Comparison of ENCODE assay signal across 27 mouse cellular contexts in genomic region chr9:119212996-119213395, GRCm38 (mm10). TPM values are rescaled to one million over a fixed set of nuclear protein-coding genes. Genes with fewer than 3 reads are reported as not detected.
A peak's percentile ranks its signal among the peaks of the same experiment; 100 is the strongest.
DNase-seq lines count a peak whose midpoint lies in the region; ATAC-seq lines count a peak whose summit lies in the region.
"Had no signal": no experiment of that assay in that cellular context is flagged by ENCODE, and none has a peak within 500 bp of the region (broad histone marks: within the 10 kb centered on the region; RNA-seq: fewer than 3 reads in every experiment).

No protein-coding gene starts in this region.

- 70% methylated on average over 8 of the region's 8 CpGs for WGBS in heart, embryonic 11.5 days (ENCODE audit: insufficient replicate concordance)
- 82% methylated on average over 8 of the region's 8 CpGs for WGBS in midbrain, embryonic 14.5 days

- H3K4me2 ChIP-seq in heart, embryonic 11.5 days, result no peak overlapping the region
- H3K4me2 ChIP-seq in midbrain, embryonic 14.5 days (ENCODE audit: low read length), result no peak overlapping the region

- H3K27ac ChIP-seq in heart, embryonic 11.5 days (ENCODE audit: low read depth, low read length), result no peak overlapping the region
- no peak overlapping the region for H3K27ac ChIP-seq in midbrain, embryonic 14.5 days (replicated peaks; ENCODE audit: low read depth, low read length)

- H3K4me3 ChIP-seq in heart, embryonic 11.5 days (ENCODE audit: low read depth, low read length), result no peak overlapping the region
- H3K4me3 ChIP-seq in midbrain, embryonic 14.5 days (replicated peaks; ENCODE audit: low read depth, low read length), result no peak overlapping the region

- H3K27me3 ChIP-seq in heart, embryonic 11.5 days (ENCODE audit: control insufficient read depth, insufficient read depth, low read length), result no peaks in the 10 kb centered on the region
- H3K27me3 ChIP-seq in midbrain, embryonic 14.5 days (ENCODE audit: control insufficient read depth, insufficient read depth, low read length), result no peaks in the 10 kb centered on the region
- H3K27me3 ChIP-seq: CH12.LX, Patski had no signal

- no peaks in the 10 kb centered on the region for H3K9me3 ChIP-seq in heart, embryonic 11.5 days (replicated peaks; ENCODE audit: control insufficient read depth, low read length)
- no peaks in the 10 kb centered on the region for H3K9me3 ChIP-seq in midbrain, embryonic 14.5 days (ENCODE audit: control insufficient read depth, low read length)

- H3K36me3 ChIP-seq in heart, embryonic 11.5 days (ENCODE audit: control insufficient read depth, insufficient read depth, low read length), result no peaks in the 10 kb centered on the region
- no peaks in the 10 kb centered on the region for H3K36me3 ChIP-seq in midbrain, embryonic 14.5 days (ENCODE audit: control insufficient read depth, insufficient read depth, low read length)
- H3K36me3 ChIP-seq: G1E had no signal

- H3K9ac ChIP-seq in heart, embryonic 11.5 days (ENCODE audit: low read depth, low read length), result no peak overlapping the region
- H3K9ac ChIP-seq in midbrain, embryonic 14.5 days (replicated peaks; ENCODE audit: low read length), result no peak overlapping the region

- ATAC-seq in heart, embryonic 11.5 days (replicated peaks; ENCODE audit: insufficient number of reproducible peaks, low FRiP score, low TSS enrichment), result no peak
- ATAC-seq in midbrain, embryonic 14.5 days (ENCODE audit: low FRiP score, low TSS enrichment), result no peak
- ATAC-seq: activated CD4-positive, CD25-positive, alpha-beta regulatory T cell, adult 4 months; CD4-positive, CD25-positive, alpha-beta regulatory T cell, adult 4 months; Patski had no signal

- DNase-seq in heart, adult 11 months, result peak; percentile 54
- DNase-seq in ES-CJ7 (ENCODE audit: low read depth, low spot score) (peak; percentile 20), R1 (ENCODE audit: low read depth, low spot score) (peak; percentile 55), ZHBTc4 (ENCODE audit: low read depth, low spot score) (peak; percentile 60)
- no peak for DNase-seq in kidney, postnatal 25 days
- no peak for DNase-seq in cerebellum, postnatal 10 days
- DNase-seq in midbrain, embryonic 14.5 days, result no peak
- DNase-seq: adrenal gland, adult 2 months; adrenal gland, adult 8-10 months; adrenal gland, postnatal 10 days; adrenal gland, postnatal 14 days; adrenal gland, postnatal 25 days; adrenal gland, postnatal 36 days; B cell, adult 2 months; cerebellum, adult 11 months; cerebellum, adult 11-12 months; cerebellum, adult 18-20 months; cerebellum, adult 2 months; cerebellum, adult 8-10 months had no signal

- H3K4me1 ChIP-seq in heart, embryonic 11.5 days (ENCODE audit: control insufficient read depth, insufficient read depth, low read length), result no peaks in the 10 kb centered on the region
- no peaks in the 10 kb centered on the region for H3K4me1 ChIP-seq in midbrain, embryonic 14.5 days (ENCODE audit: control insufficient read depth, insufficient read depth, low read length)

RNA-seq across cellular contexts. Expression of gene Slc22a13, which starts 4.1 kb away (rescaled TPM):
- polyA plus RNA-seq in heart, embryonic 11.5 days (2014; fragmentation: Nextera tagmentation; extraction: Ambion mirVana), result not detected in 2 replicates
- polyA plus RNA-seq in midbrain, embryonic 14.5 days (2014; fragmentation: Nextera tagmentation; extraction: Ambion mirVana), result 0.12 TPM in 1 of 2 replicates, not detected in the other
- polyA plus RNA-seq: activated CD4-positive, CD25-positive, alpha-beta regulatory T cell, adult 4 months; adrenal gland, adult 2 months; C2C12; CD4-positive, CD25-positive, alpha-beta regulatory T cell, adult 4 months; cerebellum, adult 2 months; G1E had no signal

RNA-seq across cellular contexts. Expression of gene Gm47289, which starts 54.0 kb away (rescaled TPM):
- polyA plus RNA-seq in heart, embryonic 11.5 days (2014; fragmentation: Nextera tagmentation; extraction: Ambion mirVana), result not detected in 2 replicates
- not detected in 2 replicates for polyA plus RNA-seq in midbrain, embryonic 14.5 days (2014; fragmentation: Nextera tagmentation; extraction: Ambion mirVana)
- polyA plus RNA-seq: adrenal gland, adult 2 months; brain, embryonic 14.5 days; C2C12; CD4-positive, CD25-positive, alpha-beta regulatory T cell, adult 4 months; cerebellum, adult 2 months; G1E; Patski had no signal

RNA-seq across cellular contexts. Expression of gene Acaa1b, which starts 56.1 kb away (rescaled TPM):
- polyA plus RNA-seq in heart, embryonic 11.5 days (2014; fragmentation: Nextera tagmentation; extraction: Ambion mirVana), result 0.50 TPM in 1 of 2 replicates, not detected in the other
- 1.2 and 2.8 TPM in 2 replicates for polyA plus RNA-seq in midbrain, embryonic 14.5 days (2014; fragmentation: Nextera tagmentation; extraction: Ambion mirVana)
- polyA plus RNA-seq: activated CD4-positive, CD25-positive, alpha-beta regulatory T cell, adult 4 months; CD4-positive, CD25-positive, alpha-beta regulatory T cell, adult 4 months; G1E had no signal

Comparison
In these comparisons a context has a peak if more than half of its experiments do, and no peak if none do; other contexts are left out.
1. DNase-seq: peak in heart, adult 11 months (single experiment), ES-CJ7 (single experiment), R1 (single experiment) and ZHBTc4 (single experiment); none in kidney, postnatal 25 days (0 of 2), cerebellum, postnatal 10 days (0 of 2) and midbrain, embryonic 14.5 days (single experiment).